Mouse (Mus musculus): ENCODE data around the gene Btd.
A peak's percentile ranks its signal among the peaks of the same experiment; 100 is the strongest.
"Not testable (repeated sequence)": the region's sequence is repeated elsewhere in the genome, so short reads cannot be mapped to it uniquely, and the experiment has no call there.

The Btd gene

DNA sequence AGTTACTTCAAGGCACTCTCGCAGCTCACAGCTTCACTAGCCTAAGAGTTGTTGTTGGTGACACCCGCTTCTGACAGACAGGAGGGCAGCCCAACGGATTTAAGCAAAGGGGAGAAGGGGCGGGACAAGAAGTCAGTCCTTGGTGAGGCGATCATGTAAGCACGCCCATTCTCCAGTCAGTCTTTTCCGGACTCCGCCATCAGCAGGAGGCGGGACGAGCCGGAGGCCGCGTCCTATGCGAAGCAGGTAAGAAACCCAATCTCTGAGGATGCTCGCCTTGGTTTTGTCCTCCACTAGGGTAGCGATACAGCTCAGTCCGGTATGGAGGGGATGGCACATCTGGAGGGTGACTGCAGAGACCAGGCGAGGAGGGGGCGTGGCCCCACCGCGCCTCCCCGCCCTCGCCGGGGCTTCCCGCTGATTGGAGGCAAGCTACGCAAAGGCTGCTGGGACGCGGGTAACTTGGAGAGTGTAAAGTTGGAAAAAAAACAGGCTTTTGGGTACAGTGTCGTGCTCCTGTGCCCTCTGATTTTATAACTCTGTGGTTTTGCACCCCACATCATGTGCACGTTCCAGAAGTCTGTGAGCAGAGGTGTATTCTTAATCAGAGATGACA, at the start of gene Btd, which contains the start of gene Hacl1:
TSS of gene Btd (plus strand) at position 139 of the 616 bp plus-strand sequence.
TSS of gene Hacl1 (minus strand) at position 397 of the 616 bp plus-strand sequence.
- peak; percentile 83 for DNase-seq

GRCm38 (mm10) chr14:31591243-31591642, 49.6 kb upstream of the Btd start, which contains the start of gene Colq:
Gene Colq, minus strand, starts transcription at chr14:31591343.
- DNase-seq: no peak

GRCm38 (mm10) chr14:31593036-31593435, 47.8 kb upstream of the Btd start:
- no peak for DNase-seq

GRCm38 (mm10) chr14:31594693-31595092, 46.1 kb upstream of the Btd start:
- DNase-seq: no peak

GRCm38 (mm10) chr14:31596408-31596807, 44.4 kb upstream of the Btd start:
- no peak for DNase-seq

- no peak for DNase-seq
These were observed 43.4 kb upstream of the Btd start for GRCm38 (mm10) chr14:31597446-31597845.

DNA sequence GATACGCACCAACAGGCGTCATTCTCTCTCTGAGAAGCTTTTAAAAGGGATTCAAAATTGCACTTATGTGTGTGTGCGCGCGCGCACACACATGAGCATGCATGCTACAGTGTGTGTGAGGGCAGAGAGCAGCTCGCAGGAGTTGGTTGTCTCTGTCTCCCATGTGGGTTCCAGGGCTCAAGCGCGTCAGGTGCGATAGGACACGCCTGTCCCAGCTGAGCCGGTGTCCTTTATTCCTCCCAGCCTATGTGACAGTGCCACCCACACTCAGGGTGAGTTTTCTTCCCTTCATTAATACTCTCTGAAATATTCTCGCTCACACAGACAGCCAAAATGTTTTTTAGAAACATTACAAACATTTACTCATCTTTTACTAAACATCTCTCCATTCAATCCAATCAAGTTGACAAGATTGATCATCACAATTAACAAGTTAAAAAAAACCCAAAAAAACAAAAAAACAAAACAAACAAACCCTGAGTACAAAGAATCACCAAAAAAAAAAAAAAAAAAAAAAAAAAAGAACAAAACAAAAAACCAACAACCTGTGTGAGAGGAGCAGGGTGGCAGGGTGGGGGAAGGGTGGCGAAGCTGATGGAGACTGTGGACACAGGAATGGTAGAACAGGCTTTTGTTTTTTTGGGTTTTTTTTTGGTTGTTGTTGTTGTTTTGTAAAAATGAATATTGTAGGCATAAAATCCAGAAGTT, 38.8 kb upstream of the Btd start:
- no peak for DNase-seq

GRCm38 (mm10) chr14:31602616-31602979, 38.2 kb upstream of the Btd start:
- DNase-seq: not testable (repeated sequence)

DNA sequence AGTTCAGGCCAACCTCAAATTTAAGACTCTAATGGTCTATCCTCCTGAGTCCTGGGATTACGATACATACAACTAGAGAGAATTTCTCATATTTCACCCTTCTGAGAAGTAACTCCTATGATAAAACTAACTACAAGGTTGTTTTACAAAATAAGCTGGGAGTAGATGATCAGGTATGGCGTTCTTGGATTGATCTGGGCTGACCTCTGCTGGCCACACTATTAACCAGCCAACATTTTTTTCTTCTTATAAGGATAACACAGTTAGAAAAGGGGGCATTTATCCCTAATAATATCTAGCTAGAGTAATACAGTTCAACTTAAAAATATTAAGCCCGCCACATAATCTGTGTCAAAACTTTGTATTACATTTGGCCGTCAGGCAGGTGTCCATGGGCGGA, 35.9 kb upstream of the Btd start:
- no peak for DNase-seq

GRCm38 (mm10) chr14:31605514-31605913, 35.3 kb upstream of the Btd start:
- DNase-seq: no peak

DNA sequence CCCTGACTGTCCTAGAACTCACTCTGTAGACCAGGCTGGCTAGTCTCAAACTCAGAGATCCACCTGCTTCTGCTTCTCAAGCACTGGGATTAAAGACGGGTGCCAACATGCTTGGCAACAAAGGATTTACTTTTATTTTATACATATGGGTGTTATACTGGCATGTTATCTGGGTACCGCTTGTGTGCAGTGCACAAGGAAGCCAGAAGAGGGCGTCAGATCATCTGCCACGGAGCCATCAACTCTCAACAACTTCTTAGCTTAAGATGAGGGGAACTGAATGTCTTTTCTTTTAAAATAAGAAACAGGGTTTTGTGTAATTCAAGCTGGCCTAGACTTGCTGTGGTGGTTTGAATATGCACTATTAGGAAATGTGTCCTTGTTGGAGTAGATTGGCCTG, 28.8 kb upstream of the Btd start:
- DNase-seq: no peak

- DNase-seq: no peak
These were observed 27.2 kb upstream of the Btd start for GRCm38 (mm10) chr14:31613671-31614070.

GRCm38 (mm10) chr14:31617204-31617603, 23.6 kb upstream of the Btd start:
- no peak for DNase-seq

DNA sequence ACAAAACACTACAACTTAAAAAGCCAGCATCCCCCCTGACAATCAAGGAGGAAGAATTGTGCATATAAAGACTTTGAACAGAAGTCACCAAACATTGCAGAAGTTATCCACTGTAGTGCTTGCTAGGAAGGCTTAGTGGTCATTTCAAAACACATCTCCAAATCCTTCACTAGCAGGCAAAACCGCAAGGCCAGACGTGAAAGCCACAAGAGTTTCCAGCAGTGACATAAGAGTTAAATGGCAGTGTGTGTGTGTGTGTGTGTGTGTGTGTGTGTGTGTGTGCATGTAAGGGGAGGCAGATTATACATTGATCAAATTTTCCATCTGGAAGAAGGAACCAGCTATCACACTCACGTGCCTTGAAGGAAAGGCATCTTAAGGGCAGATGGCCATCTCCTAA, 22.8 kb upstream of the Btd start:
- no peak for DNase-seq

- no peak for DNase-seq
These were observed 20.1 kb upstream of the Btd start for GRCm38 (mm10) chr14:31620591-31621223.

DNA sequence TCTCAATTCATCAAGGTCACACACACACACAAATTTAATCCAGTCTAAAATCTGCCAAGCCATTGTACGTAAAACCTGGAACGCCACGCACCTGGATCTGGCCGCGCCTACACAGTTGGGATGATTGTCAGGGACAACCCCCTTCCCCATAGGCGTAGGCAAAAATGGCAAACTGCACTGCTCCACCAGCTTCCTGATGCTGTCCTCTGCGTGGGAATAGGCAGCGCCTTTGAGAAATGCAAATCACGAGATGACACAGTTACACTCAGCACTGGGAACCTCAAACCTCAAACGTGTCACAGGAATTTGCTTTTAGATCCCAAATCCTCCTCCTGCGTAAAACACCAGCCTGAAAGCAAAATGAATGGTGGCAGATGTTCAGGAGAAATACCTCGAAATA, 18.1 kb upstream of the Btd start:
- DNase-seq: no peak

GRCm38 (mm10) chr14:31630677-31631076, 10.2 kb upstream of the Btd start:
- no peak for DNase-seq

- no peak for DNase-seq
These were observed 410 bp upstream of the Btd start, which contains the start of gene Gm49387 for GRCm38 (mm10) chr14:31640346-31640889. Gene Gm49387, minus strand, starts transcription at chr14:31640878.

GRCm38 (mm10) chr14:31641506-31642155, 803 bp downstream of the Btd start:
- DNase-seq: no peak

GRCm38 (mm10) chr14:31644183-31644830, 3.5 kb downstream of the Btd start:
- DNase-seq: no peak

- no peak for DNase-seq
These were observed 4.2 kb downstream of the Btd start for GRCm38 (mm10) chr14:31644931-31645547.

DNA sequence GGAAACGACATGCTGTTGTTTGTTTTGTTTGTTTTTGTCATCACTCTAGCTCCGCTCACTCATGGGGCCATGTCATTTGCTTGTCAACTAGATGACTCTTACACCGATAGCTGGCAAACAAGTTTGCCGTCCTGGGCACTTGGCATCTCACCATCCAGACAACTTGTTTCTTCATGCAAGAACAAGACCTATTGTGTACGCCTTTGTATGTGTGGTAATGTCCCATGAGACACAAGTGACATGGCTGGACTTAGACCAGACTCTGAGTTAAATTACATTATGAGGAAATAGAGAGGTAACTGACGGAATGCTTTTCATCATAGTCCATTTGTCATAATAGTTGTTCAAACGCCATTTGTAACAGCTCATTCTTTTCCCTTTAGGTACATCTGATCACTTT, 5.1 kb downstream of the Btd start:
- DNase-seq: no peak

Measured in cerebellum, adult 11-12 months (tissue).